23 mouse cellular contexts compared by ENCODE assay signal in genomic region chr5:113777728-113778127, GRCm38 (mm10). TPM values are rescaled to one million over a fixed set of nuclear protein-coding genes. Genes with fewer than 3 reads are reported as not detected.
DNase-seq lines count a peak whose midpoint lies in the region; TF ChIP-seq lines count a peak whose summit lies in the region.
"Not testable (repeated sequence)": the region's sequence is repeated elsewhere in the genome, so short reads cannot be mapped to it uniquely, and the experiment has no call there.
"Had no signal": no experiment of that assay in that cellular context is flagged by ENCODE, and none has a peak within 500 bp of the region (broad histone marks: within the 10 kb centered on the region; RNA-seq: fewer than 3 reads in every experiment).

No protein-coding gene starts in this region.

- H3K4me3 ChIP-seq in kidney, adult 2 months (ENCODE audit: insufficient read depth, low read depth, low read length), result not testable (repeated sequence)

- TF ChIP-seq POLR2A in kidney, adult 2 months (IDR thresholded peaks at IDR 0.05; ENCODE audit: low read depth, low read length), result not testable (repeated sequence)

- H3K36me3 ChIP-seq in kidney, adult 2 months (ENCODE audit: control insufficient read depth, insufficient read depth, low read length), result not testable (repeated sequence)

- peak; percentile 77 for DNase-seq in adrenal gland, adult 2 months
- DNase-seq in adrenal gland, postnatal 25 days, result peak; percentile 55
- peak; percentile 65 for DNase-seq in kidney, adult 2 months
- peak; percentile 36 to 57 for DNase-seq in kidney, postnatal 36 days
- peak; percentile 34 to 45 for DNase-seq in spleen, postnatal 36 days (ENCODE audit: low spot score in 2 of 2)
- DNase-seq in thymus, postnatal 14 days, result peak; percentile 36

- not testable (repeated sequence) for TF ChIP-seq CTCF in kidney, adult 2 months (conservative IDR thresholded peaks at IDR 0.05; ENCODE audit: insufficient read depth, insufficient read length, low read depth, low read length)

- not testable (repeated sequence) for H3K27ac ChIP-seq in kidney, adult 2 months (ENCODE audit: insufficient read depth, low read depth, low read length)

- 72% methylated on average over 8 of the region's 8 CpGs for WGBS in kidney, adult 2 months

- H3K4me1 ChIP-seq in kidney, adult 2 months (ENCODE audit: control insufficient read depth, insufficient read depth, low read length), result not testable (repeated sequence)

- H3K27me3 ChIP-seq in kidney, adult 2 months (replicated peaks; ENCODE audit: control insufficient read depth, insufficient read depth, low read length), result not testable (repeated sequence)

RNA-seq across cellular contexts. Expression of gene Iscu, which starts 5.2 kb away (rescaled TPM):
- 100 to 1,000 TPM; 657 to 936 TPM for total RNA-seq in adrenal gland, adult 2 months (2021)
- 305 and 399 TPM in 2 replicates for polyA plus RNA-seq in adrenal gland, adult 2 months (2012; rRNA removed)
- total RNA-seq in adrenal gland, postnatal 25 days (2021), result 708 and 898 TPM in 2 replicates
- polyA plus RNA-seq in kidney, adult 2 months (2012; rRNA removed), result 355 and 370 TPM in 2 replicates

RNA-seq across cellular contexts. Expression of gene Sart3, which starts 5.4 kb away (rescaled TPM):
- total RNA-seq in adrenal gland, adult 2 months (2021), result 10 to 100 TPM; 26.3 to 29.8 TPM
- polyA plus RNA-seq in adrenal gland, adult 2 months (2012; rRNA removed), result 12.7 and 16.2 TPM in 2 replicates
- 45.0 and 50.7 TPM in 2 replicates for total RNA-seq in adrenal gland, postnatal 25 days (2021)
- polyA plus RNA-seq in kidney, adult 2 months (2012; rRNA removed), result 13.4 TPM in 2 replicates

RNA-seq across cellular contexts. Expression of gene Tmem119, which starts 22.6 kb away (rescaled TPM):
- 10 to 100 TPM; 10.1 to 19.8 TPM for total RNA-seq in adrenal gland, adult 2 months (2021)
- polyA plus RNA-seq in adrenal gland, adult 2 months (2012; rRNA removed), result 20.1 and 21.1 TPM in 2 replicates
- total RNA-seq in adrenal gland, postnatal 25 days (2021), result 5.4 and 7.7 TPM in 2 replicates
- 14.8 and 19.0 TPM in 2 replicates for polyA plus RNA-seq in kidney, adult 2 months (2012; rRNA removed)
- total RNA-seq: MEL had no signal
- polyA plus RNA-seq: CD4-positive, CD25-positive, alpha-beta regulatory T cell, adult 4 months had no signal

RNA-seq across cellular contexts. Expression of gene Ficd, which starts 42.1 kb away (rescaled TPM):
- 10 to 100 TPM; 10.5 to 19.5 TPM for total RNA-seq in adrenal gland, adult 2 months (2021)
- 11.8 and 12.3 TPM in 2 replicates for polyA plus RNA-seq in adrenal gland, adult 2 months (2012; rRNA removed)
- 10.9 and 16.0 TPM in 2 replicates for total RNA-seq in adrenal gland, postnatal 25 days (2021)
- 6.7 and 7.1 TPM in 2 replicates for polyA plus RNA-seq in kidney, adult 2 months (2012; rRNA removed)

RNA-seq across cellular contexts. Expression of gene 1700069L16Rik, which starts 53.2 kb away (rescaled TPM):
- not detected for total RNA-seq in adrenal gland, adult 2 months (2021)
- not detected in 2 replicates for polyA plus RNA-seq in adrenal gland, adult 2 months (2012; rRNA removed)
- not detected in 2 replicates for total RNA-seq in adrenal gland, postnatal 25 days (2021)
- polyA plus RNA-seq in kidney, adult 2 months (2012; rRNA removed), result not detected in 2 replicates
- total RNA-seq: adrenal gland, adult 18-20 months; forebrain, postnatal 0 days; gastrocnemius, adult 18-20 months; gastrocnemius, postnatal 14 days; heart, adult 2 months; heart, postnatal 14 days; hematopoietic stem cell, adult 5-6 weeks; hindbrain, postnatal 0 days; MEL had no signal
- polyA plus RNA-seq: CD4-positive, CD25-positive, alpha-beta regulatory T cell, adult 4 months; embryonic facial prominence, embryonic 10.5 days; embryonic facial prominence, embryonic 14.5 days; forebrain, embryonic 13.5 days; forebrain, postnatal 0 days; gonadal fat pad, adult 2 months; heart, adult 2 months; heart, embryonic 11.5 days; heart, embryonic 15.5 days; hindbrain, embryonic 13.5 days; hindbrain, postnatal 0 days had no signal
